ENCODE assay signal across 13 mouse cellular contexts in the genomic region with DNA sequence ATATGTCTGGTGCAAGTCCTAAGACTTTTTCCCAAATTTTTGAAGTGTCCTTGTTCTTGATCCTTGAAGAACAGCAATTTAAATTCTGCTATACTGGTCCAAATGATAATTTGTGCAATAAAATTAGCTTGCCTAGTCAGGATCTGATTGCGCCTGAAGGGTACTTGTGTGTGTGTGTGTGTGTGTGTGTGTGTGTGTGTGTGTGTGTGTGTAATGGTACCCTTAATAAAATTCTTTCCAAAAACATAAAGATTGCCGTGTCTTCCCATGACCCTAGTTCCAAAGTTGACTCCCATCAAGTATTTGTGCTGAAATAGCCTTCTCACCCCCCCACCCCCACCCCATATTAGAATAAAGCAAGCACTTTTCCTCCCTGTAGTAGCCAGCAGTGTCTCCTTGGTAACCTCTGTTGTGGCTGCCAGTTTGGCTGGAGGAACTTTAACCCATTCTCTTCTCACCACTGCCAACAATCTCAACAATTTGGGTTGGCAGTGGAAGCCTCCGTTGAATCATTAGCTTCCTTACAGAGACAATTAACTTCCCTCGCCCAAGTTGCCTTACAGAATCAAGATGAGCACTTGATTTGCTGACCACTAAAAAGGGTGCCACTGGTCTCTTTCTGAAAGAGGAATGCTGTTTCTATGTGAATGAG.
DNase-seq lines count a peak whose midpoint lies in the region; ATAC-seq and TF ChIP-seq lines count a peak whose summit lies in the region.
"Had no signal": no experiment of that assay in that cellular context is flagged by ENCODE, and none has a peak within 500 bp of the region (broad histone marks: within the 10 kb centered on the region; RNA-seq: fewer than 3 reads in every experiment).

No protein-coding gene starts in this region.

- no peaks in the 10 kb centered on the region for H3K4me1 ChIP-seq in kidney, adult 2 months (ENCODE audit: control insufficient read depth, insufficient read depth, low read length)
- H3K4me1 ChIP-seq in midbrain, embryonic 15.5 days, result no peaks in the 10 kb centered on the region
- H3K4me1 ChIP-seq in midbrain, embryonic 13.5 days (replicated peaks), result no peaks in the 10 kb centered on the region
- H3K4me1 ChIP-seq: embryonic facial prominence, embryonic 12.5 days; heart, embryonic 13.5 days; liver, embryonic 15.5 days had no signal

- no peak for TF ChIP-seq CTCF in kidney, adult 2 months (conservative IDR thresholded peaks at IDR 0.05; ENCODE audit: insufficient read depth, insufficient read length, low read depth, low read length)

- no peak overlapping the region for H3K9ac ChIP-seq in midbrain, embryonic 15.5 days
- H3K9ac ChIP-seq in midbrain, embryonic 13.5 days (replicated peaks), result no peak overlapping the region
- H3K9ac ChIP-seq: embryonic facial prominence, embryonic 12.5 days; heart, embryonic 13.5 days; liver, embryonic 15.5 days had no signal

- TF ChIP-seq POLR2A in kidney, adult 2 months (IDR thresholded peaks at IDR 0.05; ENCODE audit: low read depth, low read length), result no peak

- no peak overlapping the region for H3K4me3 ChIP-seq in kidney, adult 2 months (ENCODE audit: insufficient read depth, low read depth, low read length)
- H3K4me3 ChIP-seq in midbrain, embryonic 15.5 days, result no peak overlapping the region
- H3K4me3 ChIP-seq in midbrain, embryonic 13.5 days (replicated peaks), result no peak overlapping the region
- H3K4me3 ChIP-seq: embryonic facial prominence, embryonic 12.5 days; heart, embryonic 13.5 days; liver, embryonic 15.5 days had no signal

- 48% methylated on average over 4 of the region's 4 CpGs for WGBS in kidney, adult 2 months
- 73% methylated on average over 4 of the region's 4 CpGs for WGBS in midbrain, embryonic 15.5 days
- 65% methylated on average over 4 of the region's 4 CpGs for WGBS in midbrain, embryonic 13.5 days

- H3K27ac ChIP-seq in kidney, adult 2 months (ENCODE audit: insufficient read depth, low read depth, low read length), result no peak overlapping the region
- no peak overlapping the region for H3K27ac ChIP-seq in midbrain, embryonic 15.5 days
- H3K27ac ChIP-seq in midbrain, embryonic 13.5 days, result no peak overlapping the region
- H3K27ac ChIP-seq: embryonic facial prominence, embryonic 12.5 days; heart, embryonic 13.5 days; liver, embryonic 15.5 days had no signal

- peak; percentile 7 for DNase-seq in cerebellum, adult 9-11 months
- no peak for DNase-seq in cerebellum, postnatal 36 days
- DNase-seq in kidney, adult 2 months, result peak; percentile 71
- DNase-seq in kidney, postnatal 10 days, result no peak
- peak; percentile 13 for DNase-seq in retina, postnatal 1 day
- no peak for DNase-seq in adrenal gland, adult (ENCODE audit: inconsistent age in 2 of 2, low spot score in 1 of 2)
- DNase-seq: cerebellum, adult 11-12 months; lung, postnatal 4 days had no signal

- H3K4me2 ChIP-seq in midbrain, embryonic 15.5 days, result no peak overlapping the region
- H3K4me2 ChIP-seq in midbrain, embryonic 13.5 days (replicated peaks), result no peak overlapping the region
- H3K4me2 ChIP-seq: embryonic facial prominence, embryonic 12.5 days; heart, embryonic 13.5 days; liver, embryonic 15.5 days had no signal

- ATAC-seq in midbrain, embryonic 15.5 days (replicated peaks), result peak; percentile 78; the same call in 1 of the 2 replicates
- ATAC-seq in midbrain, embryonic 13.5 days, result no peak

- H3K9me3 ChIP-seq in midbrain, embryonic 15.5 days, result no peaks in the 10 kb centered on the region
- no peaks in the 10 kb centered on the region; the same call in 1 of the 2 replicates for H3K9me3 ChIP-seq in midbrain, embryonic 13.5 days
- H3K9me3 ChIP-seq: liver, embryonic 15.5 days had no signal

- H3K27me3 ChIP-seq in kidney, adult 2 months (replicated peaks; ENCODE audit: control insufficient read depth, insufficient read depth, low read length), result no peaks in the 10 kb centered on the region
- H3K27me3 ChIP-seq in midbrain, embryonic 15.5 days (replicated peaks), result no peaks in the 10 kb centered on the region
- no peaks in the 10 kb centered on the region for H3K27me3 ChIP-seq in midbrain, embryonic 13.5 days
- H3K27me3 ChIP-seq: embryonic facial prominence, embryonic 12.5 days; heart, embryonic 13.5 days; liver, embryonic 15.5 days had no signal

- no peaks in the 10 kb centered on the region for H3K36me3 ChIP-seq in kidney, adult 2 months (ENCODE audit: control insufficient read depth, insufficient read depth, low read length)
- no peaks in the 10 kb centered on the region for H3K36me3 ChIP-seq in midbrain, embryonic 15.5 days (replicated peaks)
- no peaks in the 10 kb centered on the region for H3K36me3 ChIP-seq in midbrain, embryonic 13.5 days
- H3K36me3 ChIP-seq: embryonic facial prominence, embryonic 12.5 days; heart, embryonic 13.5 days; liver, embryonic 15.5 days had no signal

Comparison
In these comparisons a context has a peak if more than half of its experiments do, and no peak if none do; other contexts are left out.
1. DNase-seq: peak in cerebellum, adult 9-11 months (single experiment), kidney, adult 2 months (single experiment) and retina, postnatal 1 day (single experiment); none in cerebellum, postnatal 36 days (0 of 2), kidney, postnatal 10 days (single experiment) and adrenal gland, adult (0 of 2).